Mouse (Mus musculus) embryonic facial prominence, embryonic 15.5 days (tissue): Measurements from ENCODE around the gene Akp3. TPM values are rescaled to one million over a fixed set of nuclear protein-coding genes. Genes with fewer than 3 reads are reported as not detected.
A peak's percentile ranks its signal among the peaks of the same experiment; 100 is the strongest.

Experiments
- ATAC-seq: fragments of 200-750 bp; cut with Nextera tagmentation; 2 replicates; pipeline ENCODE4 v1.8.0; 2017; ENCODE audit warnings: low read depth, moderate TSS enrichment; ENCODE audit not compliant: insufficient number of reproducible peaks, low FRiP score, low TSS enrichment
- H3K27ac ChIP-seq: fragments of 300-500 bp; sonication (generic); replicated peaks from 2 replicates; pipeline ENCODE4 v1.5.1; 2015; ENCODE audit warnings: mild to moderate bottlenecking, inconsistent platforms
- H3K27me3 ChIP-seq: fragments of 300-500 bp; sonication (generic); 2 replicates; pipeline ENCODE4 v1.6.1; 2015; ENCODE audit warnings: inconsistent platforms
- H3K36me3 ChIP-seq: fragments of 300-500 bp; sonication (generic); 2 replicates; pipeline ENCODE4 v1.6.1; 2015; ENCODE audit warnings: mild to moderate bottlenecking, inconsistent platforms
- H3K4me1 ChIP-seq: fragments of 300-500 bp; sonication (generic); 2 replicates; pipeline ENCODE4 v1.6.1; 2015; ENCODE audit warnings: inconsistent platforms
- H3K4me2 ChIP-seq: fragments of 300-500 bp; sonication (generic); replicated peaks from 2 replicates; pipeline ENCODE4 v1.6.1; 2015; ENCODE audit warnings: mild to moderate bottlenecking, inconsistent platforms
- H3K4me3 ChIP-seq: fragments of 300-500 bp; sonication (generic); replicated peaks from 2 replicates; pipeline ENCODE4 v1.5.1; 2015; ENCODE audit warnings: mild to moderate bottlenecking, inconsistent platforms
- H3K9ac ChIP-seq: fragments of 300-500 bp; sonication (generic); 2 replicates; pipeline ENCODE4 v1.6.1; 2015; ENCODE audit warnings: inconsistent platforms
- H3K9me3 ChIP-seq: fragments of 300-500 bp; sonication (generic); replicated peaks from 2 replicates; pipeline ENCODE4 v1.6.1; 2016; ENCODE audit warnings: inconsistent platforms
- WGBS: fragments of 180-500 bp; shearing (Covaris S2); methylation state at CpG from one replicate; pipeline ENCODE4 v1.1.7; 2015; 5-methylcytosine and 5-hydroxymethylcytosine counted together
- polyA plus RNA-seq: library from polyadenylated mRNA; unstranded; fragments of >200 nt; fragmentation: Nextera tagmentation; extraction: Ambion mirVana; gene quantifications from 2 replicates; pipeline ENCODE4 v1.2.1, GENCODE M21; 2015

Akp3 gene
- polyA plus RNA-seq: not detected in 2 replicates

GRCm38 (mm10) chr1:87124673-87125072, at the start of gene Akp3:
Gene Akp3 (plus strand): TSS chr1:87124973.
- 70% methylated on average over 6 of the region's 6 CpGs for WGBS
- no peak within 1 kb of the TSS for H3K27ac ChIP-seq
- ATAC-seq: no peak

GRCm38 (mm10) chr1:87086196-87086595, 38.6 kb upstream of the Akp3 start:
- H3K9me3 ChIP-seq: no peaks in the 10 kb centered on the region
- WGBS: 62% methylated on average over 4 of the region's 4 CpGs

More at GRCm38 (mm10) chr1:87124673-87125072, at the start of gene Akp3:
- Histone ChIP-seq H3K4me3 (no peak within 1 kb of the TSS), H3K27me3 (peaks cover 34% of the 10 kb centered on the region), H3K9ac (no peak within 1 kb of the TSS), H3K36me3 (no peaks in the 10 kb centered on the region), H3K4me2 (no peak within 1 kb of the TSS), H3K4me1 (no peaks in the 10 kb centered on the region), H3K9me3 (no peaks in the 10 kb centered on the region)

DNA sequence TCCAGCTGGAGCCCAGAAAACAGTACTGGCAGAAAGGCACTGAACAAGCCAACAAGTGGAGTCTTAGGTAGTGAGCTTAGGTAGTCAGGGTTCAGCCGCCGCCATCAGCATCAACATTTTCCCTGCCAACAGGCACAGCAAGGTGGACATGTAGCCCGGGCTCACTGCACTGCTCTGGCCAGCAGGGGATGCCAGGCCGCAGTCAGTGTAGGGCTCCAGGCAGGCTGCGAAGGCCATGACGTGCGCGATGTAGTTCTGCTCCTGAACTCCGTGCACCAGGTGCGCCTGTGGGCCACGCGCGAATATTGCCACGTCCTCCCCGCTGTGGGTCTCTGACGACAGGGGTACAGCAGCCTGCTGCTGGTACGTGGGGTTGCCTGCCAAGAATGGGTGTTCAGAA, 37.8 kb upstream of the Akp3 start:
- Histone ChIP-seq H3K27me3 (no peaks in the 10 kb centered on the region), H3K4me2 (no peak overlapping the region), H3K27ac (no peak overlapping the region), H3K9me3 (no peaks in the 10 kb centered on the region), H3K9ac (no peak overlapping the region), H3K36me3 (no peaks in the 10 kb centered on the region), H3K4me3 (no peak overlapping the region), H3K4me1 (no peaks in the 10 kb centered on the region)
- no peak for ATAC-seq
- WGBS: 76% methylated on average over 17 of the region's 17 CpGs

More at GRCm38 (mm10) chr1:87086196-87086595, 38.6 kb upstream of the Akp3 start:
- no peak overlapping the region for H3K9ac ChIP-seq
- no peak overlapping the region for H3K27ac ChIP-seq
- no peak overlapping the region for H3K4me2 ChIP-seq
- no peaks in the 10 kb centered on the region for H3K4me1 ChIP-seq
- no peaks in the 10 kb centered on the region for H3K27me3 ChIP-seq
- ATAC-seq: no peak
- no peak overlapping the region for H3K4me3 ChIP-seq
- H3K36me3 ChIP-seq: no peaks in the 10 kb centered on the region

- 86% methylated on average over 11 of the region's 11 CpGs for WGBS
- H3K27ac ChIP-seq: no peak overlapping the region
- no peak overlapping the region for H3K4me2 ChIP-seq
- H3K4me3 ChIP-seq: no peak overlapping the region
- no peak for ATAC-seq
- H3K27me3 ChIP-seq: no peaks in the 10 kb centered on the region
- H3K9ac ChIP-seq: no peak overlapping the region
- H3K9me3 ChIP-seq: no peaks in the 10 kb centered on the region
- H3K4me1 ChIP-seq: no peaks in the 10 kb centered on the region
- H3K36me3 ChIP-seq: no peaks in the 10 kb centered on the region
Observed at GRCm38 (mm10) chr1:87089251-87089650, 35.5 kb upstream of the Akp3 start.

DNA sequence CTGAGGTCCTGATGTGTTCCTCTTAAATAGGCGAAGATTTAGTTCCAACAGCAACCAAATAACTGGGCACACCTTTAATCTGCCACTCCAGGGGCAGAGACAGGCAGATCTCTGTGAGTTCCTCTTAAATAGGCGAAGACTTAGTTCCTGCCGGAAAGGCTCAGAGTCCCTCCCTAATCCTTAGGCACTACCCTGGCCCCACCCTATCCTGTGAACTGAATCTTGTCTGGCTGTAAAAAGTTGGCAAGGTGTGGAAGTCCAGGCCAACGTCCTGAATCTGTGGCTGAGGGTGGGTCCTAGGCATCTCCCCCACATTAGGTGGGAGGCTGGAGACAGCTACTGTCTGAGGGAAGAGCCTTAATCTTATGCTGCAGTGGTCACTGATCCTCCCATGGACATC, 34.9 kb upstream of the Akp3 start, which contains the start of gene Alppl2:
Gene Alppl2 (minus strand): TSS at position 101 of the 400 bp plus-strand sequence.
- no peak within 1 kb of the TSS for H3K4me2 ChIP-seq
- no peaks in the 10 kb centered on the region for H3K4me1 ChIP-seq
- H3K27me3 ChIP-seq: no peaks in the 10 kb centered on the region
- H3K9me3 ChIP-seq: no peaks in the 10 kb centered on the region
- no peak within 1 kb of the TSS for H3K4me3 ChIP-seq
- H3K27ac ChIP-seq: no peak within 1 kb of the TSS
- no peak for ATAC-seq
- 88% methylated on average over 4 of the region's 4 CpGs for WGBS
- H3K9ac ChIP-seq: no peak within 1 kb of the TSS
- no peaks in the 10 kb centered on the region for H3K36me3 ChIP-seq

DNA sequence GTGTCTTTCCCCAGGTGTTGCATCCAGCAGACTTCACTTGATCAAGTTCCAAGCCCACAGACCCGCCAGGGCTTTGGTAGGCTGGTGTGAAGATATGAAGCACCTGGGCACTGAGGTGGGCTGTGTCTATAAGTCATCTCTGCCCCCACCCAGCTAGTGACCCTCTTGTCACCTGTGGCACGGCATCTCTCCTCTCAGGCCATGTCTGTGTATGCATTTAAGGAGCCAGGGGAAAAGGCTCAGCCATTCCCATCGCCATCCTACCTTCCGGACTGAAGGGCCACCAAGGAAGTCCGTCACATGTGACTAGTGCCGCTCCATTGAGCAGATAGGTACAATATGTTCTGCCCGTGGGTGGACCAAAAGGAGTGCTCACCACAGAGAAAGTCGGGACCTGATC, 29.1 kb upstream of the Akp3 start:
- H3K9ac ChIP-seq: no peak overlapping the region
- H3K4me1 ChIP-seq: peaks cover 3% of the 10 kb centered on the region; the same call in 1 of the 2 replicates
- peaks cover 4% of the 10 kb centered on the region; the same call in 1 of the 2 replicates for H3K27me3 ChIP-seq
- H3K36me3 ChIP-seq: no peaks in the 10 kb centered on the region
- ATAC-seq: no peak
- 70% methylated on average over 8 of the region's 8 CpGs for WGBS
- H3K9me3 ChIP-seq: no peaks in the 10 kb centered on the region
- H3K4me2 ChIP-seq: no peak overlapping the region
- H3K27ac ChIP-seq: no peak overlapping the region
- no peak overlapping the region for H3K4me3 ChIP-seq

- no peak overlapping the region for H3K9ac ChIP-seq
Observed at GRCm38 (mm10) chr1:87098358-87098975, 26.3 kb upstream of the Akp3 start.

GRCm38 (mm10) chr1:87101411-87101810, 23.4 kb upstream of the Akp3 start, which contains the start of gene Alpi:
Gene Alpi (minus strand): TSS chr1:87101606.
- no peak for ATAC-seq
- Histone ChIP-seq H3K9me3 (no peaks in the 10 kb centered on the region), H3K4me1 (peaks cover 3% of the 10 kb centered on the region; the same call in 1 of the 2 replicates), H3K36me3 (no peaks in the 10 kb centered on the region), H3K4me2 (no peak within 1 kb of the TSS), H3K4me3 (no peak within 1 kb of the TSS), H3K9ac (no peak within 1 kb of the TSS), H3K27me3 (peaks cover 4% of the 10 kb centered on the region; the same call in 1 of the 2 replicates), H3K27ac (no peak within 1 kb of the TSS)
- WGBS: 81% methylated on average over 1 of the region's 1 CpGs

More at GRCm38 (mm10) chr1:87098358-87098975, 26.3 kb upstream of the Akp3 start:
- no peaks in the 10 kb centered on the region for H3K36me3 ChIP-seq
- peaks cover 3% of the 10 kb centered on the region; the same call in 1 of the 2 replicates for H3K4me1 ChIP-seq
- ATAC-seq: peak; percentile 41
- H3K9me3 ChIP-seq: no peaks in the 10 kb centered on the region
- peaks cover 4% of the 10 kb centered on the region; the same call in 1 of the 2 replicates for H3K27me3 ChIP-seq
- peak overlapping the region; percentile 31 for H3K4me2 ChIP-seq
- H3K27ac ChIP-seq: no peak overlapping the region
- 12% methylated on average over 30 of the region's 30 CpGs for WGBS
- no peak overlapping the region; the same call in 1 of the 2 replicates for H3K4me3 ChIP-seq

- no peaks in the 10 kb centered on the region for H3K9me3 ChIP-seq
- peaks cover 3% of the 10 kb centered on the region; the same call in 1 of the 2 replicates for H3K4me1 ChIP-seq
- no peak overlapping the region for H3K4me2 ChIP-seq
- H3K4me3 ChIP-seq: no peak overlapping the region
- H3K9ac ChIP-seq: no peak overlapping the region
- no peaks in the 10 kb centered on the region for H3K36me3 ChIP-seq
- WGBS: 85% methylated on average over 3 of the region's 3 CpGs
- no peak for ATAC-seq
- H3K27me3 ChIP-seq: peaks cover under 1% of the 10 kb centered on the region; the same call in 1 of the 2 replicates
- H3K27ac ChIP-seq: no peak overlapping the region
Observed at GRCm38 (mm10) chr1:87102114-87102513, 22.7 kb upstream of the Akp3 start.

GRCm38 (mm10) chr1:87103936-87104335, 20.8 kb upstream of the Akp3 start:
- no peak overlapping the region for H3K9ac ChIP-seq
- H3K4me3 ChIP-seq: no peak overlapping the region
- no peaks in the 10 kb centered on the region for H3K9me3 ChIP-seq
- H3K27ac ChIP-seq: no peak overlapping the region
- H3K36me3 ChIP-seq: no peaks in the 10 kb centered on the region
- no peak overlapping the region for H3K4me2 ChIP-seq
- ATAC-seq: no peak
- no peaks in the 10 kb centered on the region for H3K27me3 ChIP-seq
- H3K4me1 ChIP-seq: no peaks in the 10 kb centered on the region
- WGBS: 47% methylated on average over 1 of the region's 1 CpGs

DNA sequence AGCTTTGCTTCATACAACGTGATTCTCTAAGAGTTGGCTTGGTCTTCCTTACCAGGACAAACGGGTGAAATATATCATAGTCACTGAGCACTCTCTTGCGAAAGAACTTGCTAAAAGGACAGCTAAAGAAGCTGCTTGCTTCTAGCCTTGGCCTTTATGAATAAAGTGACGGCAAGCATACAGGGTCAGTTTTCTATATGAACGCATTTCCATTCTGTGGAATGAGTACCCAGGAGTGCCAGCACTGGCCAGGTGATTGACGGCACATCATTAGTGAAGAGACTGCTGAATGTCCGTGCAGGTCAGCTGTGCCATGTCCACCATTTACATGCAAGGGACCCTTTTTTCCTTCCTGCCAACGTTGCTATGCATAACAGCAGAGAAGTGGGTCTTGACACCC, 18.2 kb upstream of the Akp3 start:
- no peaks in the 10 kb centered on the region for H3K4me1 ChIP-seq
- no peak for ATAC-seq
- H3K4me2 ChIP-seq: no peak overlapping the region
- H3K9me3 ChIP-seq: no peaks in the 10 kb centered on the region
- no peak overlapping the region for H3K27ac ChIP-seq
- H3K9ac ChIP-seq: no peak overlapping the region
- H3K27me3 ChIP-seq: no peaks in the 10 kb centered on the region
- no peak overlapping the region for H3K4me3 ChIP-seq
- WGBS: 78% methylated on average over 8 of the region's 8 CpGs
- H3K36me3 ChIP-seq: no peaks in the 10 kb centered on the region

GRCm38 (mm10) chr1:87108564-87108963, 16.2 kb upstream of the Akp3 start:
- Histone ChIP-seq H3K9ac (no peak overlapping the region), H3K36me3 (no peaks in the 10 kb centered on the region), H3K4me1 (no peaks in the 10 kb centered on the region), H3K4me2 (no peak overlapping the region), H3K27me3 (no peaks in the 10 kb centered on the region), H3K4me3 (no peak overlapping the region), H3K27ac (no peak overlapping the region), H3K9me3 (no peaks in the 10 kb centered on the region)
- ATAC-seq: no peak
- 85% methylated on average over 4 of the region's 4 CpGs for WGBS
